ENCODE assay signal across 23 mouse cellular contexts in genomic region chr4:43993072-43993471, GRCm38 (mm10). TPM values are rescaled to one million over a fixed set of nuclear protein-coding genes. Genes with fewer than 3 reads are reported as not detected.
DNase-seq lines count a peak whose midpoint lies in the region; TF ChIP-seq lines count a peak whose summit lies in the region.
"Had no signal": no experiment of that assay in that cellular context is flagged by ENCODE, and none has a peak within 500 bp of the region (broad histone marks: within the 10 kb centered on the region; RNA-seq: fewer than 3 reads in every experiment).

No protein-coding gene starts in this region.

- no peaks in the 10 kb centered on the region for H3K27me3 ChIP-seq in heart, embryonic 10.5 days (ENCODE audit: insufficient read depth, poor library complexity, severe bottlenecking)
- no peaks in the 10 kb centered on the region for H3K27me3 ChIP-seq in ES-Bruce4 (ENCODE audit: control insufficient read depth, insufficient read depth, low read length, poor library complexity, severe bottlenecking)
- H3K27me3 ChIP-seq: CH12.LX; embryonic facial prominence, embryonic 12.5 days; forebrain, embryonic 12.5 days; heart, embryonic 15.5 days; Patski had no signal

- no peaks in the 10 kb centered on the region for H3K4me1 ChIP-seq in heart, embryonic 10.5 days
- H3K4me1 ChIP-seq in ES-Bruce4 (ENCODE audit: control insufficient read depth, insufficient read depth, low read length), result no peaks in the 10 kb centered on the region
- H3K4me1 ChIP-seq: embryonic facial prominence, embryonic 12.5 days; forebrain, embryonic 12.5 days; heart, embryonic 15.5 days had no signal

- H3K27ac ChIP-seq in heart, embryonic 10.5 days, result no peak overlapping the region
- no peak overlapping the region for H3K27ac ChIP-seq in ES-Bruce4 (ENCODE audit: insufficient read depth, low read length)
- H3K27ac ChIP-seq: embryonic facial prominence, embryonic 12.5 days; forebrain, embryonic 12.5 days; heart, embryonic 15.5 days; hindbrain, embryonic 10.5 days; hindbrain, embryonic 14.5 days had no signal

- TF ChIP-seq POLR2A in ES-Bruce4 (IDR thresholded peaks at IDR 0.05; ENCODE audit: insufficient read depth, low read length), result peak; percentile 69

- no peak overlapping the region for H3K4me3 ChIP-seq in heart, embryonic 10.5 days
- peak overlapping the region; percentile 83 for H3K4me3 ChIP-seq in ES-Bruce4 (ENCODE audit: low read depth, low read length)
- H3K4me3 ChIP-seq: embryonic facial prominence, embryonic 12.5 days; forebrain, embryonic 12.5 days; heart, embryonic 15.5 days; hindbrain, embryonic 10.5 days had no signal

- peak; percentile 30 for DNase-seq in heart, embryonic 10.5 days (ENCODE audit: low spot score)
- DNase-seq in heart, adult 8-10 months (ENCODE audit: low spot score), result no peak
- peak; percentile 97 for DNase-seq in R1 (ENCODE audit: low read depth, low spot score)
- DNase-seq in left cerebral cortex, postnatal 10 days (ENCODE audit: extremely low spot score in 1 of 2, low spot score in 2 of 2), result no peak
- DNase-seq in layer of hippocampus, adult 11-12 months (ENCODE audit: low spot score), result no peak
- DNase-seq: adrenal gland, postnatal 10 days; cerebellum, adult 11 months; cerebellum, adult 9-10 months; forebrain, postnatal 0 days; gastrocnemius, postnatal 14 days; kidney, adult 18-20 months had no signal

- 89% methylated on average over 11 of the region's 11 CpGs for WGBS in heart, embryonic 10.5 days

- no peak for TF ChIP-seq EP300 in ES-Bruce4 (IDR thresholded peaks at IDR 0.05; ENCODE audit: insufficient read depth, low read depth, low read length)

- H3K9ac ChIP-seq in ES-Bruce4 (ENCODE audit: low read depth, poor library complexity, severe bottlenecking), result no peak overlapping the region
- H3K9ac ChIP-seq: embryonic facial prominence, embryonic 12.5 days; forebrain, embryonic 12.5 days; forebrain, postnatal 0 days; heart, embryonic 15.5 days; hindbrain, embryonic 14.5 days had no signal

- TF ChIP-seq CTCF in ES-Bruce4 (IDR thresholded peaks at IDR 0.05; ENCODE audit: low read depth, low read length), result no peak

- no peaks in the 10 kb centered on the region for H3K36me3 ChIP-seq in heart, embryonic 10.5 days
- no peaks in the 10 kb centered on the region for H3K36me3 ChIP-seq in ES-Bruce4 (ENCODE audit: control insufficient read depth, insufficient read depth, low read length, poor library complexity, severe bottlenecking)
- H3K36me3 ChIP-seq: embryonic facial prominence, embryonic 12.5 days; forebrain, embryonic 12.5 days; heart, embryonic 15.5 days; hindbrain, embryonic 10.5 days had no signal

- intact Hi-C loops in left cerebral cortex, postnatal 10 days (cut with DNase I), result no loop called here

- H3K9me3 ChIP-seq in heart, embryonic 10.5 days, result no peaks in the 10 kb centered on the region
- no peaks in the 10 kb centered on the region for H3K9me3 ChIP-seq in ES-Bruce4 (replicated peaks; ENCODE audit: control insufficient read depth, insufficient read depth, low read length, poor library complexity, severe bottlenecking)
- H3K9me3 ChIP-seq: embryonic facial prominence, embryonic 12.5 days; forebrain, embryonic 12.5 days; heart, embryonic 15.5 days; hindbrain, embryonic 10.5 days had no signal

RNA-seq across cellular contexts. Expression of gene Ccin, which starts 9.8 kb away (rescaled TPM):
- not detected in 2 replicates for polyA plus RNA-seq in heart, embryonic 10.5 days (2016; fragmentation: Nextera tagmentation; extraction: Ambion mirVana)
- not detected for total RNA-seq in heart, adult 8-10 months (2022)
- not detected in 2 replicates for polyA plus RNA-seq in ES-Bruce4 (2011; ENCODE audit: insufficient read depth, insufficient read length, low read depth, missing spikeins)
- not detected for total RNA-seq in left cerebral cortex, postnatal 10 days (2021)
- total RNA-seq: adrenal gland, postnatal 10 days; CH12.LX; gastrocnemius, adult 18-20 months; heart, postnatal 25 days had no signal
- polyA plus RNA-seq: cortical plate, adult 2 months; embryonic facial prominence, embryonic 12.5 days; forebrain, postnatal 0 days; heart, embryonic 11.5 days; heart, embryonic 15.5 days; hindbrain, embryonic 10.5 days had no signal

RNA-seq across cellular contexts. Expression of gene Clta, which starts 11.2 kb away (rescaled TPM):
- 156 and 170 TPM in 2 replicates for polyA plus RNA-seq in heart, embryonic 10.5 days (2016; fragmentation: Nextera tagmentation; extraction: Ambion mirVana)
- 10 to 100 TPM; 67.0 to 78.6 (median 70.5) TPM for total RNA-seq in heart, adult 8-10 months (2022)
- 265 and 277 TPM in 2 replicates for polyA plus RNA-seq in ES-Bruce4 (2011; ENCODE audit: insufficient read depth, insufficient read length, low read depth, missing spikeins)
- total RNA-seq in left cerebral cortex, postnatal 10 days (2021), result 100 to 1,000 TPM; 333 to 335 TPM

RNA-seq across cellular contexts. Expression of gene Glipr2, which starts 35.9 kb away (rescaled TPM):
- 114 and 119 TPM in 2 replicates for polyA plus RNA-seq in heart, embryonic 10.5 days (2016; fragmentation: Nextera tagmentation; extraction: Ambion mirVana)
- 1 to 10 TPM; 2.3 to 5.2 (median 2.8) TPM for total RNA-seq in heart, adult 8-10 months (2022)
- 155 and 156 TPM in 2 replicates for polyA plus RNA-seq in ES-Bruce4 (2011; ENCODE audit: insufficient read depth, insufficient read length, low read depth, missing spikeins)
- 1 to 10 TPM; 2.3 TPM for total RNA-seq in left cerebral cortex, postnatal 10 days (2021)

Comparison
In these comparisons a context has a peak if more than half of its experiments do, and no peak if none do; other contexts are left out.
1. DNase-seq: peak in heart, embryonic 10.5 days (single experiment) and R1 (single experiment); none in heart, adult 8-10 months (single experiment), left cerebral cortex, postnatal 10 days (0 of 2) and layer of hippocampus, adult 11-12 months (single experiment).
2. RNA of gene Clta, which starts 11.2 kb away (total RNA-seq): 333 to 335 TPM in left cerebral cortex, postnatal 10 days; 67.0 to 78.6 TPM in heart, adult 8-10 months; every median in the first group is over 4 times any median in the second.